Mouse (Mus musculus) E14TG2a.4 (cell line): Measurements from ENCODE around the gene Phldb2.

Source experiments
- H3K27me3 ChIP-seq: 2 replicates; pipeline ENCODE4 v1.6.1; 2014; ENCODE audit warnings: low read length, control low read depth; ENCODE audit not compliant: insufficient read depth
- H3K36me3 ChIP-seq: 2 replicates; pipeline ENCODE4 v1.6.1; 2014; ENCODE audit warnings: low read length, control low read depth; ENCODE audit not compliant: insufficient read depth
- H3K4me1 ChIP-seq: replicated peaks from 2 replicates; pipeline ENCODE4 v1.6.1; 2014; ENCODE audit warnings: low read depth, low read length, control low read depth
- H3K4me3 ChIP-seq: replicated peaks from 2 replicates; pipeline ENCODE4 v1.5.1; 2014; ENCODE audit warnings: mild to moderate bottlenecking, low read length
- H3K9me3 ChIP-seq: 2 replicates; pipeline ENCODE4 v1.6.1; 2014; ENCODE audit warnings: low read length, control low read depth
- CTCF ChIP-seq: conservative IDR thresholded peaks from 2 replicates; pipeline ENCODE4 v1.5.1; 2014; ENCODE audit warnings: low read length
- NANOG ChIP-seq: IDR thresholded peaks from 2 replicates; pipeline ENCODE4 v1.6.1; 2014; ENCODE audit warnings: borderline replicate concordance, low read length, mixed read lengths
- POU5F1 ChIP-seq: IDR thresholded peaks from 2 replicates; pipeline ENCODE4 v1.6.1; 2014; ENCODE audit warnings: low read length, borderline replicate concordance

Gene Phldb2

DNA sequence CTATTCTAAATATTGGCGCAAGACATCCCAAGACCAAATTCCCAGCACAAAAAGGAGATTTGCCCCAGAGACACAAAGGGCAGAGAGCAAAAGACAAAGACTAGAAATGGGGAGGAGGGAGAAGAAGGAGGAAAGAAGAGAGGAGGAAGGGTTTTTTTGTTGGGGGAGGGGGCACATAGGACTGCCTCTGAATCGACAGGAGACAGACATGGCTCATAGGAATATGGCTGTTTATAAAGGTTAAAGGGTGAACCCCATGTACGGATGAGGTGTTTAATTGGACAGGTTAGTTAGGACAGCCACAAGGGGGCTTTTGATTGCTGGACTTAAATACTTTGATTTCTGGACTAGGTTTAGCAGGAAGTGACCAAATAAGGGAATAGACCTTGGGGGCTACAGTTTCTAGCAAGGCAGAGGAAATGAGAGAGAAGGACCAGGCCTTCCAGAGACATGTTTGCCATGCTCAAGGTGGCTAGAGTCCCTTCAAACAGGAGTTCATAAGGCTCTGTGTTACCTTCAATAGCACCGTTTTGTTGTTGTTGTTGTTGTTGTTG, 209.7 kb downstream of the Phldb2 start:
- Histone ChIP-seq H3K27me3 (no peaks in the 10 kb centered on the region), H3K4me3 (peak overlapping the region; percentile 91), H3K36me3 (peaks cover 7% of the 10 kb centered on the region), H3K9me3 (no peaks in the 10 kb centered on the region), H3K4me1 (peaks cover 33% of the 10 kb centered on the region)
- TF ChIP-seq POU5F1 (no peak), CTCF (no peak; the same call in 1 of the 2 replicates), NANOG (no peak)

DNA sequence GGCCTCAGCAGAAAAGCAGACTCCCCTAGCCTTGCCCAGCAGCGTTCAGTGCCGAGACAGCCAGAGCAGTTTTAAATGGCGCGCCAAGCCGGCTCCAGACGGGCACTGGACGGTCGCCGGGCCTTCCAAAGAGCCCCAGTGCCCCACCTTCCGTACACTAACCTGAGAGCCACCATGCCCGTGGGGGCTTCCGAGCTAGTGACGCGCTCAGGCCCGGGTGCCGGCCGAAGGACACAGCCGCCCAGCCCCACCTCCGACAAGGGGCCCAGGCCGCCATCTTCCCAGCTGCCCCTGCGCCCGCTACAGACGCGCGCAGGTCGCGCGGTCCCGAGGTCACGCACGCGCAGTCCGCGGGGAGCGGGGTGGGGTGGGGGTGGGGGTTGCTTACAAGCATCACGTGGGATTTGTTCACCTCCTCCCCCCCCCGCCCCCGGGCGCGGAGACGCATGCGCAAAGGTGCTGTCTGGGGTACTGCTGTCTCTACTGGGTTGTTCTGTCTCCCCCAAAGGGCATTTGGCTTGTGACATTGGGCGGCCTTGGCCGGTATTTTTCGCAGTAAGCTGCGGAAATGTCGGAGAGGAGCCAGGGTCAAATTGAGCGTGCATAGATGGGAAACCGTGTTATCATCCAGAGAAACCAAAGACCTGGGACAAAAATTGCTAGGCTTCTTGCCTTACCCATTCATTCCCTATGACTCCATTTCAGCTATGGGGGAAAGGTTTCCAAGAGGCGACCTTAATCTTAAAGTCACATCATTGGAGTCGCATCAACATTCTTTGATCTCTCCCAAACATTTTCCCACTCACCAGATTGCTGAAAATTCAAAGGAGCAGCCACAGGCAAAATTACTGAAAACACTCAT, 210.6 kb downstream of the Phldb2 start, which contains the start of gene Abhd10:
Gene Abhd10 (minus strand): TSS at position 341 of the 862 bp plus-strand sequence.
- Histone ChIP-seq H3K36me3 (peaks cover 16% of the 10 kb centered on the region), H3K4me1 (peaks cover 40% of the 10 kb centered on the region), H3K4me3 (peak within 1 kb of the TSS; percentile 91), H3K9me3 (no peaks in the 10 kb centered on the region), H3K27me3 (no peaks in the 10 kb centered on the region)
- TF ChIP-seq POU5F1 (no peak), NANOG (no peak)

DNA sequence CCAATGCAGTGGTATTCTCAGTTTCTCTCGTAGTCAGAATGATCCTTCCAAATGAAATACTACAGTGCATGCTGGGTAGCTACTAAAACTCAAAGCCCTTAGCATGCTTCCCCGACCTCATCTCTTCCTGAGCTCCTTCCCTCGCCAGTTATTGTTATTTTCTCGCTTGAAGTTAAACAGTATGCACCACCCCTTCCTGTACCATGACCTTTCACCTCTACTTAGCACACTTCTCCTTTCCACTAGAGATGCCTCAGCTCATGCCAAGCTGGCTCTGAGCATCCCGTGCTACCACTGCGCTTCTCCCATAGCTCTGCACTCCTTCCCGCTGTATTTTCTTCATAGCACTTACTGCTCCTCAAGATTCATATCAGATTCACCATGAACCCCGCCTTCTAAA, 215.5 kb downstream of the Phldb2 start:
- Histone ChIP-seq H3K9me3 (no peaks in the 10 kb centered on the region), H3K4me3 (no peak overlapping the region), H3K27me3 (no peaks in the 10 kb centered on the region), H3K36me3 (peaks cover 64% of the 10 kb centered on the region), H3K4me1 (peaks cover 32% of the 10 kb centered on the region)
- no peak for TF ChIP-seq CTCF
- no peak for TF ChIP-seq POU5F1
- TF ChIP-seq NANOG, result no peak

DNA sequence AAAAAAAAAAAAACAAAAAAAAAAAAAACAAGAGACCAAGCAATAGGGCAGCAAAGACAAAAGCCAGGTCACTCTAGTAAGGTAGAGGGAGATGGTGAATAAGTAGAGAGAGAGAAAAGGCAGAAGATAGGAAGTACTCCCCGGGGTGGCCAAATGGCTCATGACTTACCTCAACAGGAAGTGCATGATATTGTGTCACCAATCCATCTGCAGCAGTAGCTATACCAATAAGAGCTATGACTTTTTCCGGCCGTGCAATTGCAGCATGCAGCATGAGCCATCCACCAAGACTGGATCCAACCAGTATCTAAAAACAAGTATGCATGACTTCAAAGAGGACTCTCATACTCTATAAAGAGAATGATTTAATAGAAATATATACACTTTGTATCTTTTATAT, 216.7 kb downstream of the Phldb2 start:
- Histone ChIP-seq H3K4me3 (no peak overlapping the region), H3K9me3 (no peaks in the 10 kb centered on the region), H3K27me3 (no peaks in the 10 kb centered on the region), H3K36me3 (peaks cover 76% of the 10 kb centered on the region), H3K4me1 (peaks cover 33% of the 10 kb centered on the region)
- TF ChIP-seq CTCF (no peak), POU5F1 (no peak), NANOG (no peak)

DNA sequence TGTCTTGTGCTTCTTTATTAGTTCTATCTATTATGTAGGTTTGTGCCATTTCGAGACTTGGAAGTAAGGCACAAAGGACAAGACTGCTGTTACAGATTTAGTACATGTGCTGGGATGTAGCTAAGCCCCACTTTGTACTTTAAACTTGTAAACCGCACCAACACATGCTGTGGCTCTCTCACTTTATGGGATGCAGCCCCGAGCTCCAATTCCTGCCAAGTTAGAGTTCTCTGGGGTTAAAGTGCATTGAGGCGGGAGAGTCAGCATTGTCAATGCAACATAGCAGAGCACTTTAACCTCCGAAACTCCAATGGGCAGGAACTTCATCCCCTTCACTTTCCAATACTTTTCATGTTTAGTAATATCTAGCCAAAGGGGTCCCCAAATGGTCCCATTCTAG, 224.2 kb downstream of the Phldb2 start:
- no peak overlapping the region for H3K4me3 ChIP-seq
- H3K4me1 ChIP-seq, result peaks cover 32% of the 10 kb centered on the region
- no peaks in the 10 kb centered on the region for H3K27me3 ChIP-seq
- H3K9me3 ChIP-seq, result no peaks in the 10 kb centered on the region
- peaks cover 48% of the 10 kb centered on the region for H3K36me3 ChIP-seq
- no peak for TF ChIP-seq NANOG
- TF ChIP-seq CTCF, result no peak
- no peak for TF ChIP-seq POU5F1

DNA sequence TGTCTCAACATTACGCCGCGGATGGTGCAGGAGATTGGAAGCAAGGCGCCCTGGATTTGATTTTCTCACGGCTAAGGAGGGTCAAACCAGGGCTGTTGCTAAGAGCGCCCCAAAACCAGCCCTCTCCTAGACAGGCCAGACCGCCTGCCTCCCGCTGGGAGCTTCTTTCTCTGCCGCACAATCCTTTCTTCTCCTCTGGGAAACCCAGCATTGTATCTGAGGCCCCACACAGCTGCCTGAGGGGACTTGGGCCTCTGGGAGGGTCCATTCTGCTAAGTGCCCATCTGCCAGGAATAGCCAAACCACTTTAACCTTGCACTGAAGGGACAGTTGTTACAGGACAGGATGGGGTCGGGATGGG, 228.7 kb downstream of the Phldb2 start:
- no peak for TF ChIP-seq NANOG
- TF ChIP-seq POU5F1, result no peak
- no peak for TF ChIP-seq CTCF
- Histone ChIP-seq H3K36me3 (peaks cover 32% of the 10 kb centered on the region), H3K4me1 (peaks cover 57% of the 10 kb centered on the region), H3K27me3 (no peaks in the 10 kb centered on the region), H3K9me3 (no peaks in the 10 kb centered on the region), H3K4me3 (peak overlapping the region; percentile 78)

DNA sequence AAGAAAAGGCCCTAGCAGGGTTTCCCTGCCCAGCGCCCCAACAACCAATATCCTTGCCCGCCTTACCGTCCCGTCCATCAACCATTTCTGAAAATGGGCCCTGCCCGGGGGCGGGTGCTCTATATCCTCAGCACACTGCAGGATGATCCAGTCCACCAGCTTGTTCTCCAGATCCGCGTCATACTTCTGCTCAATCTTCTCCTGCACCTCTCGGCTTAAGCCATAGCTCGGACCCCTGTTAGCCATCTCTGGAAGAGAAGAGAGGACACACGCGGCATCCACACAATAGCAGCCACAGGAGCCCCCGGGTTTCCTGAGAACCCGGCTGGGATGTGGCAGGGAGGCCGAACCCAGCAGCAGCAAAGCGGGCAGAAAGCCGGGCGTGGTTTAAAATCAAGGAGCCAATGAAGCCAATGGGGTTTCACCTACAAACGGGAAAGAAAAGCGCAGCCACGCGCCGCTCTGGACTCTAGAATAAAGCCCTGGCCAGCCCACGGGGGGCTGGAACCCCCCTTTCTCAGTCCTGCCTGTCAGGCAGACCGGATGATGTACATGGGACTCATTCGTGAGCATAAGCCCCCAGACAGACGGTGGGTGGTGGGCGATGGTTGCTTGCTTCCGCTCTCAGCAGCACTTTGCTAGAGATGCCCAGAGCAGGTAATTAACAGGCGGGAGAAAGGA, 229.2 kb downstream of the Phldb2 start, which contains the start of gene Tagln3:
Gene Tagln3 (minus strand): TSS at position 548 of the 681 bp plus-strand sequence.
- Histone ChIP-seq H3K27me3 (no peaks in the 10 kb centered on the region), H3K36me3 (peaks cover 31% of the 10 kb centered on the region), H3K4me3 (peak within 1 kb of the TSS; percentile 78), H3K4me1 (peaks cover 60% of the 10 kb centered on the region), H3K9me3 (no peaks in the 10 kb centered on the region)
- TF ChIP-seq NANOG (no peak), CTCF (no peak), POU5F1 (no peak)

DNA sequence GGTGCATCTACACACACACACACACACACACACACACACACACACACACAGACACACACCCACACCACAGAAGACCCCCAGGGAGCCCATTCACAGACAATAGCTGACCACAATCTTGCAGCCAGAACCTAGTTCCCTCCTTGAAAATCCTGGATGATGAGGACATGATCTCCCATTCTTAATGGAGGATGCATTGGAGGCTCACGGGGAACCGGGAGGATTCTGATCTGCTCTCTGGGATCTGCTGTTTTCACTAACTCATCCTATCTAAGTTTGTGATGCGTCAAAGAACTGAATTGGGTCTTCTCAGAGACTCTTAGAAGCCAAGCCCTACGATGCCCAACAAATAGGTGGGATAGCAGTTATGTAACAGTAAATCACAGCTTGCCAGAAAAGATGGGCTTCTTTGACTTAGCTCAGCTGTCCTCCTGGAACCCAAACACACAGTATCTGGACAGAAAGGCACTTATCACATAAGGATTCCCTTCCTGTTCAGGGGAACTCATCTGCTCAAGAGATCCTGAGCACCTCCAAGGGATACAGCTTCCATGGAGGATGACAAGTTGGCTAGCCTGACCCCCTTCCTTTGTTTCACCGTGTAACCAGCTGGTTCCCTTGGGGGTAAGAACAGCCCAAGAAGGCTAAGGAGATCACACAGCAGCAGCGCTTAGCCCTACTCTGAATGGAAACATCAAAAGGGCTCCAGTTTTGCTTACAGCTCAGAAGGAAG, 230.1 kb downstream of the Phldb2 start:
- Histone ChIP-seq H3K4me1 (peaks cover 60% of the 10 kb centered on the region), H3K9me3 (no peaks in the 10 kb centered on the region), H3K27me3 (no peaks in the 10 kb centered on the region), H3K4me3 (peak overlapping the region; percentile 78), H3K36me3 (peaks cover 35% of the 10 kb centered on the region)
- TF ChIP-seq NANOG (no peak), CTCF (no peak), POU5F1 (no peak)
